Mouse (Mus musculus) hindbrain, embryonic 10.5 days (tissue): ENCODE data around the gene Sgpp2. TPM values are rescaled to one million over a fixed set of nuclear protein-coding genes. Genes with fewer than 3 reads are reported as not detected.
A peak's percentile ranks its signal among the peaks of the same experiment; 100 is the strongest.

Experiments used
- DNase-seq: peaks from one replicate; pipeline ENCODE4 v3.0.0-alpha.2; 2017; ENCODE audit warnings: low spot score
- H3K27ac ChIP-seq: fragments of 300-500 bp; sonication (generic); 2 replicates; pipeline ENCODE4 v1.5.1; 2016; ENCODE audit warnings: mild to moderate bottlenecking, moderate library complexity
- H3K27me3 ChIP-seq: fragments of 300-500 bp; sonication (generic); 2 replicates; pipeline ENCODE4 v1.6.1; 2016; ENCODE audit warnings: mild to moderate bottlenecking; ENCODE audit not compliant: poor library complexity, insufficient read depth, severe bottlenecking
- H3K36me3 ChIP-seq: fragments of 300-500 bp; sonication (generic); 2 replicates; pipeline ENCODE4 v1.6.1; 2016; ENCODE audit warnings: mild to moderate bottlenecking, moderate library complexity
- H3K4me1 ChIP-seq: fragments of 300-500 bp; sonication (generic); replicated peaks from 2 replicates; pipeline ENCODE4 v1.6.1; 2016; ENCODE audit warnings: mild to moderate bottlenecking
- H3K4me3 ChIP-seq: fragments of 300-500 bp; sonication (generic); 2 replicates; pipeline ENCODE4 v1.5.1; 2016; ENCODE audit warnings: mild to moderate bottlenecking, moderate library complexity
- H3K9me3 ChIP-seq: fragments of 300-500 bp; sonication (generic); 2 replicates; pipeline ENCODE4 v1.6.1; 2016; ENCODE audit warnings: mild to moderate bottlenecking, moderate library complexity
- WGBS: fragments of 180-500 bp; shearing (Covaris S2); methylation state at CpG from one replicate; pipeline ENCODE4 v1.1.7; 2016; 5-methylcytosine and 5-hydroxymethylcytosine counted together
- polyA plus RNA-seq: library from polyadenylated mRNA; unstranded; fragments of >200 nt; fragmentation: Nextera tagmentation; extraction: Ambion mirVana; gene quantifications from 2 replicates; pipeline ENCODE4 v1.2.1, GENCODE M21; 2016

Gene Sgpp2
- polyA plus RNA-seq, 1 experiment from 2014 or later: 1.8 TPM

GRCm38 (mm10) chr1:78440716-78441115 lies 130.6 kb downstream of the Sgpp2 start:
- WGBS: 95% methylated on average over 8 of the region's 8 CpGs
- no peak for DNase-seq
- Histone ChIP-seq H3K27ac (no peak overlapping the region), H3K4me3 (no peak overlapping the region), H3K9me3 (no peaks in the 10 kb centered on the region), H3K4me1 (no peaks in the 10 kb centered on the region), H3K36me3 (peaks cover 55% of the 10 kb centered on the region), H3K27me3 (no peaks in the 10 kb centered on the region)

GRCm38 (mm10) chr1:78443056-78443455 lies 132.9 kb downstream of the Sgpp2 start:
- Histone ChIP-seq H3K27ac (no peak overlapping the region), H3K4me3 (no peak overlapping the region), H3K27me3 (no peaks in the 10 kb centered on the region), H3K9me3 (no peaks in the 10 kb centered on the region), H3K36me3 (peaks cover 72% of the 10 kb centered on the region), H3K4me1 (no peaks in the 10 kb centered on the region)
- WGBS: 92% methylated on average over 7 of the region's 7 CpGs
- no peak for DNase-seq

- WGBS: 95% methylated on average over 8 of the region's 8 CpGs
- H3K36me3 ChIP-seq: peaks cover 79% of the 10 kb centered on the region
- H3K27ac ChIP-seq: no peak overlapping the region
- no peaks in the 10 kb centered on the region for H3K4me1 ChIP-seq
- H3K9me3 ChIP-seq: no peaks in the 10 kb centered on the region
- no peaks in the 10 kb centered on the region for H3K27me3 ChIP-seq
- no peak for DNase-seq
- no peak overlapping the region for H3K4me3 ChIP-seq
These were observed 136.1 kb downstream of the Sgpp2 start for GRCm38 (mm10) chr1:78446232-78446631.

GRCm38 (mm10) chr1:78446742-78447141 lies 136.6 kb downstream of the Sgpp2 start:
- H3K9me3 ChIP-seq: no peaks in the 10 kb centered on the region
- peaks cover 79% of the 10 kb centered on the region for H3K36me3 ChIP-seq
- WGBS: 94% methylated on average over 6 of the region's 6 CpGs

GRCm38 (mm10) chr1:78448091-78448490 lies 137.9 kb downstream of the Sgpp2 start:
- peaks cover 81% of the 10 kb centered on the region for H3K36me3 ChIP-seq
- no peak overlapping the region for H3K27ac ChIP-seq
- no peaks in the 10 kb centered on the region for H3K27me3 ChIP-seq
- no peak overlapping the region for H3K4me3 ChIP-seq
- H3K9me3 ChIP-seq: no peaks in the 10 kb centered on the region
- 85% methylated on average over 1 of the region's 1 CpGs for WGBS
- H3K4me1 ChIP-seq: no peaks in the 10 kb centered on the region
- no peak for DNase-seq

More at GRCm38 (mm10) chr1:78446742-78447141, 136.6 kb downstream of the Sgpp2 start:
- no peaks in the 10 kb centered on the region for H3K4me1 ChIP-seq
- no peaks in the 10 kb centered on the region for H3K27me3 ChIP-seq
- H3K4me3 ChIP-seq: no peak overlapping the region
- no peak for DNase-seq
- H3K27ac ChIP-seq: no peak overlapping the region

GRCm38 (mm10) chr1:78451070-78451854 lies 141.1 kb downstream of the Sgpp2 start:
- H3K27ac ChIP-seq: no peak overlapping the region
- peaks cover 75% of the 10 kb centered on the region for H3K36me3 ChIP-seq
- no peaks in the 10 kb centered on the region for H3K9me3 ChIP-seq
- no peak for DNase-seq
- no peaks in the 10 kb centered on the region for H3K4me1 ChIP-seq
- H3K4me3 ChIP-seq: no peak overlapping the region
- no peaks in the 10 kb centered on the region for H3K27me3 ChIP-seq
- whole genome bisulfite sequencing: 88% methylated on average over 12 of the region's 12 CpGs

- Histone ChIP-seq H3K4me1 (no peaks in the 10 kb centered on the region), H3K27ac (no peak overlapping the region), H3K36me3 (peaks cover 79% of the 10 kb centered on the region), H3K9me3 (no peaks in the 10 kb centered on the region), H3K4me3 (no peak overlapping the region), H3K27me3 (no peaks in the 10 kb centered on the region)
- 92% methylated on average over 6 of the region's 6 CpGs for WGBS
- no peak for DNase-seq
These were observed 142.4 kb downstream of the Sgpp2 start for GRCm38 (mm10) chr1:78452544-78452943.

- no peaks in the 10 kb centered on the region for H3K27me3 ChIP-seq
- DNase-seq: no peak
- H3K36me3 ChIP-seq: peaks cover 81% of the 10 kb centered on the region
- no peaks in the 10 kb centered on the region for H3K4me1 ChIP-seq
- no peak overlapping the region for H3K27ac ChIP-seq
- H3K4me3 ChIP-seq: no peak overlapping the region
- no peaks in the 10 kb centered on the region for H3K9me3 ChIP-seq
- 96% methylated on average over 8 of the region's 8 CpGs for WGBS
These were observed 143.7 kb downstream of the Sgpp2 start for GRCm38 (mm10) chr1:78453886-78454285.

- no peak overlapping the region for H3K4me3 ChIP-seq
- H3K27me3 ChIP-seq: no peaks in the 10 kb centered on the region
- H3K4me1 ChIP-seq: no peaks in the 10 kb centered on the region
- WGBS: 38% methylated on average over 7 of the region's 7 CpGs
- H3K27ac ChIP-seq: no peak overlapping the region
- peak; percentile 49 for DNase-seq
- H3K9me3 ChIP-seq: no peaks in the 10 kb centered on the region
- peaks cover 87% of the 10 kb centered on the region for H3K36me3 ChIP-seq
These were observed 144.5 kb downstream of the Sgpp2 start for GRCm38 (mm10) chr1:78454659-78455058.

Other genes starting within 250 kb of the Sgpp2 start
- 47.6 and 54.6 TPM in 2 replicates for gene Pax3, start 113.2 kb upstream of the Sgpp2 start, polyA plus RNA-seq
- gene Farsb, start 178.6 kb downstream of the Sgpp2 start, polyA plus RNA-seq: 123 and 131 TPM in 2 replicates
- 1.0 TPM in 1 of 2 replicates, not detected in the other for gene Mogat1, start 200.6 kb downstream of the Sgpp2 start, polyA plus RNA-seq
- gene BC035947, start 201.8 kb downstream of the Sgpp2 start, polyA plus RNA-seq: 0.35 and 0.39 TPM in 2 replicates